Mouse (Mus musculus): ENCODE data around the gene Tenm2. TPM values are rescaled to one million over a fixed set of nuclear protein-coding genes. Genes with fewer than 3 reads are reported as not detected.

The Tenm2 gene
- total RNA-seq, 2 experiments from 2014 or later: 0.05 to 0.06 TPM

DNA sequence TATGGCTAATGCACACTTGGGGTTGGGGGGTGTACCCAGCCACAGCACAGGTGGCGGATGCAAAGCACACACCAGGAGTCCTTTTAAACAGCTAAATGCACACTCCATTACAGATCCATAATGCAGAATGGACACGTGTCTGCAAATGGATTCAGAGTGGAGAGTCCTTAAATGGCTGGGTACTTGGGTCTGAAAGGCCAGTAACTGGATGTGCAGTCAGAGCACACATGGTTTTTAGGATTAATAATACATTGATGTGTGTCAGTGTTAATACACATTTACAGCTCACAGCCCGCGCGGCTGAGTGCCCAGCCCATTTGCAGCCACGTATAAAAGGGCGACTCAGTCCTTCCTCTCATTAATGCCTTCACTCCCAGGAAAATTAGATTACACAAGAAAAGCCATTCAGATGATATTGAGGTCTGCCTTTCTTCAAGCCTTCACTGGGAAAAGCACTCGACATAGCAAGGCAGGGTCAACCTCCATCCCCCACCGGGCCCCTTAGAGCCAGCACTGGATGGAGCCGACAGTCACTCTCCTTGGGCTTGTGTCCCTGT is 1073.9 kb downstream of the Tenm2 start:
- intact Hi-C loops (cut with DNase I): no loop called here
- DNase-seq: no peak

DNA sequence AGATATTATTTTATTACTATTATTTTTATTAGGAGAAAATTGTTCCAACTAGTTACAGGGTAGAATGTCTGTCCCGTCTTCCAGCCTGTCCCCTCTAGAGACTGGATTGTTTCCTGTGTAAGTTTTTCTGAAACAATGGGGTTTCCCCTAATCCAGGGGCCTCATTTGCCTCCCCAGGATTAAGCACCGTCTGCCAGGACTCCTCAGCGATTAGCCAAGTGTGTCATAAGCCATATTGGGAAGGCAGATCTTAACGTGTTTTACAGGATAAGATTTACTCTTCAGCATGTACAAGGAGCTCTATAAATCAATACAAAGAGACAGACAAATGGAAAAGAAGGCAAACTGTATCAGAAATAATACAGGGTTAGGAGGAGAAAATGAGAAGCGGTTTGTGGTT is 1082.3 kb downstream of the Tenm2 start:
- intact Hi-C loops (cut with DNase I): no loop called here
- DNase-seq: no peak

DNA sequence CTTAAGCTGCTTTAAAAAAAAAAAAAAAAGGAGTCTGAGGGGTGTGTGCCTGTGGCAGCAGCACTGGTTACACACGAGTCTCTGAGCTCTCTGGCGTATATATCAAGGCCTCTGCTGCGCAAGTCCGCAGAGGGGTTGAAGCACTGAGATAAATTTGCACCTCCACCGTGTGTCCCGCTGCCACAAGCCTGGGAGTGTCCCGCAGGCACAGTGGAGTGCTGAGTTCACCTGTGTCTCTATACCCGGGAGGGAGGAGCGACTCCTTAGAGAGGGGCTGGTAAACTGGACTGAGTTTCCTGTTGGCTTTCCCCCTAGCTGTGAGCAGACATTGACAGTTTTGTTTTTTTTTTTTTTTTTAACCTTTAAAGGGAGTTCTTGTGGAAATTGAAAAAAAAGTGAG is 1082.8 kb downstream of the Tenm2 start:
- DNase-seq: no peak
- intact Hi-C loops (cut with DNase I): no loop called here

- DNase-seq: no peak
- intact Hi-C loops (cut with DNase I): no loop called here
Measured at GRCm38 (mm10) chr11:36152226-36152625, 1083.5 kb downstream of the Tenm2 start.

- intact Hi-C loops (cut with DNase I): no loop called here
- DNase-seq: no peak
Measured at GRCm38 (mm10) chr11:36149092-36149491, 1086.7 kb downstream of the Tenm2 start.

- DNase-seq: no peak
- intact Hi-C loops (cut with DNase I): no loop called here
Measured at GRCm38 (mm10) chr11:36145057-36145456, 1090.7 kb downstream of the Tenm2 start.

- DNase-seq: no peak
- intact Hi-C loops (cut with DNase I): no loop called here
Measured at GRCm38 (mm10) chr11:36140411-36140810, 1095.4 kb downstream of the Tenm2 start.

DNA sequence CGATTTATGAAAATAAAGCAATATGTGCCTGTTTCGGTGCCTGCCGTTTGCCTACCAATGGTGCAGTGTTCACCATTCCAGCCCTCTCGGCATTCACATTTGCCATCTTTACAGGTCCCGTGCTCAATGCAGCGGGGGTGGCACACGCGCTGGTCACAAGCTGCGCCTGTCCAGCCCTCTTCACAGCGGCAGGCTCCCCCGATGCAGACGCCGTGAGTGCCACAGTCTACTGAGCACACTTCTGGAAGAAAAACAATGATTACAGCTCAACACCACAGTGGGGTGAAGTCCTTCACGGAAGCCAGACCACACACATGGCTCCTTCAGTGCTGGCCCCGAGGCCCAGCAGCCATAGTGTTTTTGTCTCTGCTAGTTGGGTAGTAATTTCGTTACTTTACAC is 1096.2 kb downstream of the Tenm2 start:
- intact Hi-C loops (cut with DNase I): no loop called here
- DNase-seq: no peak

GRCm38 (mm10) chr11:36137840-36138239 is 1097.9 kb downstream of the Tenm2 start:
- DNase-seq: no peak
- intact Hi-C loops (cut with DNase I): no loop called here

DNA sequence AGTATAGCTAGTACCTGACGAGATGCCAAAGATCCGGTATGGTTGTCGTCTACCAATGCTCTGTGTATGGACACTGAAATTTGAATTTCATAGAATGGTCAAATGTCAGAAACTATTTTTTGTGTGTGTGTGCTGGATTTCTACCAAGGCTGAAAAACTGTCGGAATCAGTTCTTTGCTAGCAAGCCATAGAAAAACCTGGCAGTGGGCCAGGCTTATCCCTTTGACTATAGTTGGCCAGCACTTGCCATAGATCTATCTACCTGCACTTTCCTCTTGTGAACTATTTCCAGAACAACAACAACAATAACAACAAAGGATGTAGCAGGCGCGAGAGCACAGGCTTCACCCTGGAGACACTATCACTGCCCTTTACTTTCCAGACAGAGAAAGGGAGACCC is 1098.5 kb downstream of the Tenm2 start:
- intact Hi-C loops (cut with DNase I): no loop called here
- no peak for DNase-seq

- no peak for DNase-seq
- intact Hi-C loops (cut with DNase I): no loop called here
Measured at GRCm38 (mm10) chr11:36134645-36135044, 1101.1 kb downstream of the Tenm2 start.

GRCm38 (mm10) chr11:36123275-36123674 is 1112.5 kb downstream of the Tenm2 start:
- DNase-seq: no peak
- intact Hi-C loops (cut with DNase I): no loop called here

- intact Hi-C loops (cut with DNase I): no loop called here
- DNase-seq: no peak
Measured at GRCm38 (mm10) chr11:36121410-36121929, 1114.3 kb downstream of the Tenm2 start.

GRCm38 (mm10) chr11:36120591-36121409 is 1115.0 kb downstream of the Tenm2 start:
- intact Hi-C loops (cut with DNase I): no loop called here
- no peak for DNase-seq

DNA sequence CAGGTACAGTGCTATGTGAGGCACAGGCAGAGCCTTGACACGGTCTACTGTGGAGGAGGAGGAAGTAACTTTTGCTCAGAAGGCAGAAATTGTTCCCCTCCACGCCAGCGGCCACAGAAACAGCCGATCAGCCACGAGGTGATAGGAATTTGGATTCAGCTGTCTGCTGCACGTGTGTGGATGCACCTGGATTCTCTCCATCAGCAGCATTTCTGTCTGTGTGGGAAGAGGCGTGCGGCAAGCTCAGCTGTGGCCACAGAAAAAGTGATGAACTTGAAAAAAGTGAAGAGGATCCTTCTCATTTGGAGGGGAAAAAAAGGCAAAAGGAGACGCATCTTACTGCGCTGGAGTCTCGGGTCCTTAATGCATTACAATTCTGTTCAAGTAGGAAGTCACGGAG is 1122.4 kb downstream of the Tenm2 start:
- intact Hi-C loops (cut with DNase I): no loop called here
- DNase-seq: no peak

DNA sequence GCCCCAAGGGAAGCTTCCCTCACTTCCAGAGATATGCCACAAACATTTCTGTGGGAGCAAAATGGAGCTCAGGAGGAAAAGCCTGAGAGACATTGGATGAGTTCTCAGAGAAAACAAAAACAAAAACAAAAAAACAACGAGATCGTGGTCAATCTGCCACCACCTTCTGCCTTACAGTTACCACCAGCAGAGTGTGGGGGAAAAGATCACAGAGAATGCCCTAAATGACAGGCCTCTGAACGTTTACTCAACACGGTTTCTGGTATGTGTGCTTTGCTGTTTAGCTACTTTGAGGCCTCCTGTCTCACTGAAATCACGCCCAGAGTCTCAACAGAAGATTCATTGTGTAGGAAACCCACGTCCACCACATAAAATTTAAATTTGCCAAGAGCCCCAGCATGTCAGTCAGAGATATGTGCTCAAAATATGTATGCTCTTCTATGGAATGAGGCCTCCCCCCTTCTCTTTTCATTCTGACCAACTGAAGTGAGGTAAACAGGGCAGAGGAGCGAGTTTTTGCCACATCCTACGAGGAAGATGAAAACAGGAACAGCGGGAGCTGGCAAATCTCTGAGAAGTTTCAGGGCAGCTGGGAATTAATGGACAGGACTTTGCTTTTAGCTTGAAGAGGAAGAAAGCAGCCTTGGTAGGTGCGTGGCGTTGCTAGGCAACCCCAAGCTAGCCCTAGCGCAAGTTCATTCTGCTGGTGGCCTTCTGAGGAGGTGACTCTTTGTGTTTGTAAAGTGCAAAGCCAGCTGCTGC is 1126.6 kb downstream of the Tenm2 start:
- intact Hi-C loops (cut with DNase I): no loop called here
- no peak for DNase-seq

GRCm38 (mm10) chr11:36107840-36108239 is 1127.9 kb downstream of the Tenm2 start:
- intact Hi-C loops (cut with DNase I): no loop called here
- DNase-seq: no peak

GRCm38 (mm10) chr11:36106639-36107038 is 1129.1 kb downstream of the Tenm2 start:
- intact Hi-C loops (cut with DNase I): no loop called here
- no peak for DNase-seq

- DNase-seq: no peak
- intact Hi-C loops (cut with DNase I): no loop called here
Measured at GRCm38 (mm10) chr11:36103556-36103955, 1132.2 kb downstream of the Tenm2 start.

GRCm38 (mm10) chr11:36096219-36096618 is 1139.5 kb downstream of the Tenm2 start:
- DNase-seq: no peak
- intact Hi-C loops (cut with DNase I): no loop called here

GRCm38 (mm10) chr11:36090210-36090609 is 1145.6 kb downstream of the Tenm2 start:
- intact Hi-C loops (cut with DNase I): no loop called here
- DNase-seq: no peak
